Mouse (Mus musculus) midbrain, embryonic 15.5 days (tissue): ENCODE data around the gene Cdk15. TPM values are rescaled to one million over a fixed set of nuclear protein-coding genes. Genes with fewer than 3 reads are reported as not detected.

ENCODE experiments used
- ATAC-seq: fragments of 200-750 bp; cut with Nextera tagmentation; replicated peaks from 2 replicates; pipeline ENCODE4 v1.8.0; 2017; ENCODE audit warnings: moderate TSS enrichment
- H3K27ac ChIP-seq: fragments of 300-500 bp; sonication (generic); 2 replicates; pipeline ENCODE4 v1.5.1; 2015; ENCODE audit warnings: mild to moderate bottlenecking, inconsistent platforms
- H3K27me3 ChIP-seq: fragments of 300-500 bp; sonication (generic); replicated peaks from 2 replicates; pipeline ENCODE4 v1.6.1; 2015; ENCODE audit warnings: inconsistent platforms
- H3K36me3 ChIP-seq: fragments of 300-500 bp; sonication (generic); replicated peaks from 2 replicates; pipeline ENCODE4 v1.6.1; 2015; ENCODE audit warnings: inconsistent platforms
- H3K4me1 ChIP-seq: fragments of 300-500 bp; sonication (generic); 2 replicates; pipeline ENCODE4 v1.6.1; 2015; ENCODE audit warnings: inconsistent platforms
- H3K4me2 ChIP-seq: fragments of 300-500 bp; sonication (generic); 2 replicates; pipeline ENCODE4 v1.6.1; 2015; ENCODE audit warnings: inconsistent platforms, mild to moderate bottlenecking, moderate library complexity
- H3K4me3 ChIP-seq: fragments of 300-500 bp; sonication (generic); 2 replicates; pipeline ENCODE4 v1.5.1; 2015; ENCODE audit warnings: mild to moderate bottlenecking, inconsistent platforms
- H3K9ac ChIP-seq: fragments of 300-500 bp; sonication (generic); 2 replicates; pipeline ENCODE4 v1.6.1; 2015; ENCODE audit warnings: mild to moderate bottlenecking, inconsistent platforms
- H3K9me3 ChIP-seq: fragments of 300-500 bp; sonication (generic); 2 replicates; pipeline ENCODE4 v1.6.1; 2016; ENCODE audit warnings: inconsistent platforms
- WGBS: fragments of 180-500 bp; shearing (Covaris S2); methylation state at CpG from one replicate; pipeline ENCODE4 v1.1.7; 2015; ENCODE audit warnings: mixed read lengths; 5-methylcytosine and 5-hydroxymethylcytosine counted together
- polyA plus RNA-seq: library from polyadenylated mRNA; unstranded; fragments of >200 nt; fragmentation: Nextera tagmentation; extraction: Ambion mirVana; gene quantifications from 2 replicates; pipeline ENCODE4 v1.2.1, GENCODE M21; 2015

Gene Cdk15
- polyA plus RNA-seq, 1 experiment from 2014 or later = 1.8 TPM

DNA sequence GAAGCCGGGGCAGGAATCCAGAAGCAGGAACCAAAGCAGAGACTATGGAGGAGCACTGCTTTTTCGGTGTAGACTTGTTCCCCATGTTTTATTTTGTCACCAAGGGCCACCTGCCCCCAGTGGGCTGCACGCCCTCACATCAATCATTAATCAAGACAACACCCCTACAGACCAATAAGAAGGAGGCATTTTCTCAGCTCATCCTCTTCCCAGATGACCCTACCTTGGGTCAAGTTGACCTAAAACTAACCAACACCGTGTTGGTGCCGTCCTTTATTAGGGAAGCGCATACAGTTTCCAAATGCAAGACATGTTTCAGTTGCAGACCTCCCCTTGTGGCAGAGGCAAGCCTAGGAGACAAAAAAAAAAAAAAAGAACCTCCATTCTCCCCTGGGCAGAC is 132.5 kb downstream of the Cdk15 start:
- ATAC-seq = no peak
- whole genome bisulfite sequencing = 91% methylated on average over 6 of the region's 6 CpGs

DNA sequence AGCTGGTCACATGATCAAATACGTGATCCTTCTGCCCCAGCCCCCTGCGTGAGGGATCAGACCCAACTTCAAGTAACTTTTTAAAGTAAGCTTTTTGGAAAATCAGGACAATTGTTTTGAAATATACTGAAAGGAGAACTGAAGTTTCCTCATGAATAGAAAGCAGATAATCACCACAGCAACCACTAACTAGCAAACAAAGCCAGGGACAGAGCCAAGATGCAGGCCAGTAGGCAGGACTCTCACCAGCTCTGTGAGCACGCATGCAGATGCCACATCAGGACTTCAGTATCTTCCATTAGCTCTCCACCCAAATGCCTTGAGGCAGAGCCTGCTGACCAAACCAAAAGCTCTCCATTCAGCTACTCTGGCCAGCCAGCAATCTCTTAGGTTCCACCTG is 135.0 kb downstream of the Cdk15 start:
- ATAC-seq = no peak
- WGBS = 43% methylated on average over 3 of the region's 3 CpGs
- H3K36me3 ChIP-seq = no peaks in the 10 kb centered on the region
- no peak overlapping the region for H3K4me2 ChIP-seq
- H3K27me3 ChIP-seq = no peaks in the 10 kb centered on the region
- no peaks in the 10 kb centered on the region for H3K9me3 ChIP-seq
- no peak overlapping the region for H3K27ac ChIP-seq
- peaks cover 3% of the 10 kb centered on the region; the same call in 1 of the 2 replicates for H3K4me1 ChIP-seq
- no peak overlapping the region for H3K4me3 ChIP-seq
- H3K9ac ChIP-seq = no peak overlapping the region

More for the DNA sequence above, 132.5 kb downstream of the Cdk15 start:
- Histone ChIP-seq H3K4me3 (no peak overlapping the region), H3K4me2 (no peak overlapping the region), H3K9ac (no peak overlapping the region), H3K4me1 (peaks cover 3% of the 10 kb centered on the region; the same call in 1 of the 2 replicates), H3K27ac (no peak overlapping the region), H3K36me3 (no peaks in the 10 kb centered on the region), H3K9me3 (no peaks in the 10 kb centered on the region), H3K27me3 (no peaks in the 10 kb centered on the region)

DNA sequence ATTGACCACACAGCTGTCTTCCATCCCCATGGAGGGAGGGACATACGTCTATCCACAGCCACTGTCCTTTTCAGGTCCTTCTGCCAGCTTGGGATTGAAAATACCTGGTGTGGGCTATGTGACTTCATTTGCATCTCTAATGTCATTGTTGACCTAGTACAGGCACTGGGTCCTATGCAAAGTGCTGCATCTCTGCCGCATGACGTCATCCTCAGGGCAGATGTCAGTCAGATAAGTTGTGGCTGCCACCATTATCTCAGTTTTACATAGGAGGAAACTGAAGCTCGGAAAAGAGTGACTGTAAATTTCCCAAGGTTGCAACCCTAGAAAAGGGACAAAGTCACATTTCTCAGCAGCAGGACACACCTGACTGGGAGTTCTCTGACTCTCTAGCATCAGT is 137.4 kb downstream of the Cdk15 start:
- no peak for ATAC-seq
- H3K36me3 ChIP-seq = no peaks in the 10 kb centered on the region
- no peaks in the 10 kb centered on the region for H3K27me3 ChIP-seq
- no peaks in the 10 kb centered on the region for H3K9me3 ChIP-seq
- H3K4me1 ChIP-seq = no peaks in the 10 kb centered on the region
- no peak overlapping the region for H3K4me2 ChIP-seq
- H3K9ac ChIP-seq = no peak overlapping the region
- no peak overlapping the region for H3K4me3 ChIP-seq
- H3K27ac ChIP-seq = peak overlapping the region; percentile 21; the same call in 1 of the 2 replicates
- 81% methylated on average over 4 of the region's 4 CpGs for WGBS

DNA sequence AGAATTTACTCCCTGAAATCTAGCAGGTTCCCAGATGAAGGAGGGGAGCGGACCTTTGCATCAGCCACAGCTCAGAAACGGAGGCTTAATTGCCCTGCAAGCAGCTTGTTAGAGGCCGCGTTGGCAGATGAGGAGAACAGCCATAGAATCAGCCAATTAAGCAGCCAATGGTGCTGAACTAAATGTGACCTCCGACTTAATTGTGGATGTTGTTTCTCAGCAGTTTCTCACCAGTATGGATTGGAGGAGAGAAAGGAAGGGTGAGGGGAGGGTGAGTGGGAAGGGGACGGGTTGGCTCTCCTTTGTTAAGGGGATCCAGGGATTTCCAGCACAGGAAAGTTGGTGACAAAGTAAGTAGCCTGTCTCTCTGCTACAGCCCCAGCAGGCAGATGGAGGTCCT is 137.9 kb downstream of the Cdk15 start:
- Histone ChIP-seq H3K27ac (peak overlapping the region; percentile 21; the same call in 1 of the 2 replicates), H3K36me3 (no peaks in the 10 kb centered on the region), H3K9me3 (no peaks in the 10 kb centered on the region), H3K4me3 (no peak overlapping the region), H3K27me3 (no peaks in the 10 kb centered on the region), H3K4me1 (no peaks in the 10 kb centered on the region), H3K4me2 (no peak overlapping the region), H3K9ac (no peak overlapping the region)
- ATAC-seq = 0 out of 2 replicates have a peak, but pooled peaks have one; percentile 27
- 25% methylated on average over 6 of the region's 6 CpGs for WGBS

DNA sequence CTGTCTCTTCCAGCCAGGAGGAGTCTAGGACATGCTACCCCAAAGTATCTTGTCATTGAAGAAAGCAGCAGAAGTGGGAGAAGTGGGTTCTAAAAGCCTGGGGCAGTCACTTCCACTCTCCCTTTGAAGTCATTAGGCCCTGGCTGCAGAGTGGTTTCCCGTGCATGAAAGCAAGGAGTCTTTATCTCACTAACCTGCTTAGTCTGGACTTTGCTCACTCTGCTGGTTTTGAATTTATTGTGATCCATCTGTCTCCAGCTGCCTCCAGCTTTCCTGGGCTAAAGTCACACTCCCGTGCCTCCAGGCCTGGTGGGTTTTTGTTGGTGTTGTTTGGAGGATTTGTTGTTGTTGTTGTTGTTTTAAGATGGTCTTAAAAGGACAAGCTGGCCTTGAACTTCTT is 139.3 kb downstream of the Cdk15 start:
- ATAC-seq = no peak
- Histone ChIP-seq H3K27me3 (no peaks in the 10 kb centered on the region), H3K4me2 (no peak overlapping the region), H3K9ac (no peak overlapping the region), H3K27ac (no peak overlapping the region), H3K4me1 (no peaks in the 10 kb centered on the region), H3K36me3 (no peaks in the 10 kb centered on the region), H3K9me3 (no peaks in the 10 kb centered on the region), H3K4me3 (no peak overlapping the region)
- 22% methylated on average over 2 of the region's 2 CpGs for WGBS

DNA sequence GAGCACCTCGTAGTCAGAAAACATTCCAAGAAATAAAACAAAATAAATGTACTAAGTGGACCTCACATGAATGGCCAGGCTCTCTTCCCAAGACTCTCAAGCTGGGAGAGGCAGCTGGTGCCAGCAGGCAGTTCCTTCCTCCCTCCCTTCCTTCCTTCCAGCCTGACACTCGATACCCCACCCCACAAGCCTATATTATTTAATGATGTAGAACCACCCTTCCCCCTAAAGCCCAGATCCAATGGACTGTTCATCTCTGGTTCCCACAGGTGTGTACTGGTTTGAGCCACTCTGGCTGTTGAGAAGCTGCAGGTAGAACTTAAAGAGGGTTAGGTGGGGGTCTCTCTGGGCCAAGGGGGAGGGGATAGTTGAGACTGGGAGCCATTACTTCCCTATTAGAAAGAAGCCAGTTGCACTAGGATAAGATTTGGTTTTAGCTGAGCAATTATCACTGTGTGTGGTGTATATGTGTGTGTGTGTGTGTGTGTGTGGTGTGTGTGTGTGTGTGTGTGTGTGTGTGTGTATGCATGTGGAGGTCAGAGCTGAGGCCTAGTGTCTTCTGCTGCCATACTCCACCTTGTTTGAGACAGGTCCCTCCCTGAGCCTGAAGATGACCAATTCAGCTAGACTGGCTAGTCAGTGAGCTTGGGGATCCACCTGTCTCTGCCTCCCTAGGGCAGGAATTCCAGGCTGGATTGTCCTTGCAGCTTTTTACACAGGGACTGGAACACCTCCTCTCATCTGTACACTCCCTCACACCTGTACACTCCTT is 143.0 kb downstream of the Cdk15 start:
- Histone ChIP-seq H3K9ac (no peak overlapping the region), H3K27ac (no peak overlapping the region), H3K36me3 (no peaks in the 10 kb centered on the region), H3K4me3 (no peak overlapping the region), H3K9me3 (no peaks in the 10 kb centered on the region), H3K4me1 (no peaks in the 10 kb centered on the region), H3K4me2 (no peak overlapping the region), H3K27me3 (no peaks in the 10 kb centered on the region)
- ATAC-seq = no peak
- 58% methylated on average over 2 of the region's 2 CpGs for WGBS

DNA sequence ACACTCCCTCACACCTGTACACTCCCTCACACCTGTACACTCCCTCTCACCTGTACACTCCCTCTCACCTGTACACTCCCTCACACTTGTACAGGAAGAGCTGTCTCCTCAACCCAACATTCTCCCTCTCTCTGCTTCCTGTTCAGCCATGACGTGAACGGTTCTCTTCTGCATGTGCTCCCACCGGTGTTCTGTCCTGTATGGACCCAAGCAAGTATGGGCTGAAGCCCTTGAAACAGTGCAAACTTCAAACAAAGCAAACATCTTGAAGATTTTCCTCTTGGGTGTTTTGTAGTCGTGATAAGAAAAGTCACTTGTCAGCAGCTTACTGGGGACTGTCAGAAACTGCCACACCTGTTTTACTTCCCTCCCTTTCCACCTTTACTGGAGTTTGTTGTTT is 144.5 kb downstream of the Cdk15 start:
- no peak for ATAC-seq
- H3K4me3 ChIP-seq = no peak overlapping the region
- no peaks in the 10 kb centered on the region for H3K36me3 ChIP-seq
- no peak overlapping the region for H3K4me2 ChIP-seq
- no peak overlapping the region for H3K9ac ChIP-seq
- H3K27ac ChIP-seq = no peak overlapping the region
- H3K27me3 ChIP-seq = no peaks in the 10 kb centered on the region
- 90% methylated on average over 4 of the region's 4 CpGs for WGBS
- H3K9me3 ChIP-seq = no peaks in the 10 kb centered on the region
- no peaks in the 10 kb centered on the region for H3K4me1 ChIP-seq

Other genes with a start within 250 kb of the Cdk15 start
- 0.17 TPM in 1 of 2 replicates, not detected in the other for gene C2cd6, start 162.0 kb upstream of the Cdk15 start, polyA plus RNA-seq
- gene Tmem237, start 136.5 kb upstream of the Cdk15 start, polyA plus RNA-seq = 41.0 and 46.5 TPM in 2 replicates
- 1.2 and 1.4 TPM in 2 replicates for gene Mpp4, start 93.5 kb upstream of the Cdk15 start, polyA plus RNA-seq
- 21.5 and 23.1 TPM in 2 replicates for gene Als2, start 19.7 kb upstream of the Cdk15 start, polyA plus RNA-seq
- gene Fzd7, start 225.5 kb downstream of the Cdk15 start, polyA plus RNA-seq = 3.0 and 3.3 TPM in 2 replicates